Mouse (Mus musculus) MEL (cell line): Measurements from ENCODE around the gene Kcnip2. TPM values are rescaled to one million over a fixed set of nuclear protein-coding genes. Genes with fewer than 3 reads are reported as not detected.
A peak's percentile ranks its signal among the peaks of the same experiment; 100 is the strongest.

Experiments used
- DNase-seq: peaks from one replicate; pipeline ENCODE4 v3.0.0; 2011; ENCODE audit warnings: low read depth, low spot score
- H3K27ac ChIP-seq: 2 replicates; pipeline ENCODE4 v1.5.1; 2012; ENCODE audit warnings: low read depth, mild to moderate bottlenecking, control low read depth, low read length, moderate library complexity; ENCODE audit not compliant: control insufficient read depth
- H3K27me3 ChIP-seq, 2 experiments: fragments of 150-350 bp in 1 of 2; sonication (generic) in 1 of 2; 2 replicates each; pipeline ENCODE4 v1.6.1; 2012; ENCODE audit warnings: low read length in 2 of 2, mild to moderate bottlenecking in 2 of 2, improper control_type of control experiment in 1 of 2, moderate library complexity in 1 of 2; ENCODE audit not compliant: insufficient read depth in 2 of 2, control insufficient read depth in 1 of 2
- H3K36me3 ChIP-seq, 2 experiments: 2 replicates each; pipeline ENCODE4 v1.6.1; 2012 to 2014; ENCODE audit warnings: low read length in 2 of 2, improper control_type of control experiment in 1 of 2, inconsistent platforms in 1 of 2, mild to moderate bottlenecking in 1 of 2; ENCODE audit not compliant: insufficient read depth in 2 of 2, control insufficient read depth in 1 of 2
- H3K4me1 ChIP-seq, 2 experiments: fragments of 150-350 bp in 1 of 2; sonication (generic) in 1 of 2; 2 replicates each; pipeline ENCODE4 v1.6.1; 2012; ENCODE audit warnings: low read length in 2 of 2, improper control_type of control experiment in 1 of 2, mild to moderate bottlenecking in 1 of 2; ENCODE audit not compliant: insufficient read depth in 2 of 2, control insufficient read depth in 1 of 2
- H3K4me3 ChIP-seq, 2 experiments: fragments of 150-350 bp in 1 of 2; sonication (generic) in 1 of 2; 2 replicates each; pipeline ENCODE4 v1.5.1; 2012; ENCODE audit warnings: low read depth in 2 of 2, low read length in 2 of 2, mild to moderate bottlenecking in 2 of 2, moderate library complexity in 2 of 2, control low read depth in 1 of 2, improper control_type of control experiment in 1 of 2; ENCODE audit not compliant: control insufficient read depth in 1 of 2, insufficient read depth in 1 of 2
- H3K79me2 ChIP-seq: 2 replicates; pipeline ENCODE4 v1.6.1; 2012; ENCODE audit warnings: mild to moderate bottlenecking, low read length, moderate library complexity; ENCODE audit not compliant: control insufficient read depth, poor library complexity, insufficient read depth
- H3K9ac ChIP-seq: 2 replicates; pipeline ENCODE4 v1.6.1; 2012; ENCODE audit warnings: low read depth, mild to moderate bottlenecking, control low read depth, low read length, moderate library complexity; ENCODE audit not compliant: control insufficient read depth, poor library complexity, severe bottlenecking
- H3K9me3 ChIP-seq: fragments of 150-350 bp; sonication (generic); replicated peaks from 2 replicates; pipeline ENCODE4 v1.6.1; 2012; ENCODE audit warnings: mild to moderate bottlenecking, low read length, improper control_type of control experiment, moderate library complexity; ENCODE audit not compliant: insufficient read depth
- CHD2 ChIP-seq: IDR thresholded peaks from 2 replicates; pipeline ENCODE4 v1.6.1; 2011; ENCODE audit warnings: low read length, improper control_type of control experiment
- CTCF ChIP-seq, 3 experiments: IDR thresholded peaks in 2 of 3; conservative IDR thresholded peaks in 1 of 3; 2 replicates each; pipeline ENCODE4 v1.5.1; 2011 to 2012; ENCODE audit warnings: low read length in 3 of 3, low read depth in 2 of 3, mild to moderate bottlenecking in 2 of 3, improper control_type of control experiment in 1 of 3, inconsistent platforms in 1 of 3, mixed read lengths in 1 of 3, moderate library complexity in 1 of 3; ENCODE audit not compliant: control insufficient read depth in 1 of 3, insufficient read depth in 1 of 3, poor library complexity in 1 of 3, severe bottlenecking in 1 of 3
- E2F4 ChIP-seq: IDR thresholded peaks from 2 replicates; pipeline ENCODE4 v1.6.1; 2011; ENCODE audit warnings: low read depth, low read length, improper control_type of control experiment, borderline replicate concordance
- ETS1 ChIP-seq: IDR thresholded peaks from 2 replicates; pipeline ENCODE4 v1.6.1; 2012; ENCODE audit warnings: low read depth, mild to moderate bottlenecking, inconsistent platforms, low read length, improper control_type of control experiment, moderate library complexity
- GABPA ChIP-seq: IDR thresholded peaks from 2 replicates; pipeline ENCODE4 v1.6.1; 2012; ENCODE audit warnings: low read depth, mild to moderate bottlenecking, inconsistent platforms, low read length, improper control_type of control experiment, moderate library complexity
- MAX ChIP-seq: IDR thresholded peaks from 2 replicates; pipeline ENCODE4 v1.6.1; 2011; ENCODE audit warnings: low read length, improper control_type of control experiment
- MAZ ChIP-seq: IDR thresholded peaks from 2 replicates; pipeline ENCODE4 v1.6.1; 2012; ENCODE audit warnings: low read depth, mild to moderate bottlenecking, inconsistent platforms, low read length, improper control_type of control experiment
- MXI1 ChIP-seq: IDR thresholded peaks from 2 replicates; pipeline ENCODE4 v1.6.1; 2011; ENCODE audit warnings: mild to moderate bottlenecking, low read depth, low read length, improper control_type of control experiment
- NRF1 ChIP-seq: IDR thresholded peaks from 2 replicates; pipeline ENCODE4 v1.6.1; 2014; ENCODE audit warnings: low read depth, mild to moderate bottlenecking, inconsistent platforms, low read length, improper control_type of control experiment, moderate library complexity; ENCODE audit not compliant: poor library complexity, insufficient read depth, severe bottlenecking
- POLR2AphosphoS5 ChIP-seq: IDR thresholded peaks from 2 replicates; pipeline ENCODE4 v1.6.1; 2012; ENCODE audit warnings: low read depth, borderline replicate concordance, mild to moderate bottlenecking, inconsistent platforms, low read length, moderate library complexity, mixed read lengths
- RAD21 ChIP-seq: IDR thresholded peaks from 2 replicates; pipeline ENCODE4 v1.6.1; 2011; ENCODE audit warnings: mild to moderate bottlenecking, low read depth, low read length, improper control_type of control experiment
- RCOR1 ChIP-seq: IDR thresholded peaks from 2 replicates; pipeline ENCODE4 v1.6.1; 2012; ENCODE audit warnings: low read depth, mild to moderate bottlenecking, inconsistent platforms, low read length, improper control_type of control experiment
- SMC3 ChIP-seq: IDR thresholded peaks from 2 replicates; pipeline ENCODE4 v1.6.1; 2011; ENCODE audit warnings: low read depth, low read length, improper control_type of control experiment
- TBP ChIP-seq: IDR thresholded peaks from 2 replicates; pipeline ENCODE4 v1.8.0; 2011; ENCODE audit warnings: low read depth, low read length, improper control_type of control experiment
- ZC3H11A ChIP-seq: IDR thresholded peaks from 2 replicates; pipeline ENCODE4 v1.6.1; 2012; ENCODE audit warnings: low read depth, mild to moderate bottlenecking, inconsistent platforms, low read length, improper control_type of control experiment
- ZNF384 ChIP-seq: IDR thresholded peaks from 2 replicates; pipeline ENCODE4 v1.6.1; 2012; ENCODE audit warnings: low read depth, mild to moderate bottlenecking, inconsistent platforms, low read length, improper control_type of control experiment
- polyA plus RNA-seq, 2 experiments: library from polyadenylated mRNA; stranded (reverse) in 1 of 2; unstranded in 1 of 2; fragments of >175 nt in 1 of 2; fragments of >200 nt in 1 of 2; gene quantifications; 2 replicates each; pipeline versions ENCODE4 v1.2.1 to v1.2.4; 2012; ENCODE audit warnings: low replicate concordance in 2 of 2, low read depth in 1 of 2; ENCODE audit not compliant: insufficient read length in 2 of 2, insufficient read depth in 1 of 2, missing spikeins in 1 of 2
- total RNA-seq: library from RNA; depleted of rRNA; stranded (reverse); fragments of 300-350 nt; gene quantifications from 2 replicates; pipeline ENCODE4 v1.2.3, GENCODE M21; 2012

The Kcnip2 gene
- total and polyA plus RNA-seq, 3 experiments = 0.14 TPM; not detected in 2

- no peak overlapping the region for H3K4me3 ChIP-seq
- peaks cover 0 to 5% of the 10 kb centered on the region in 2 experiments; a peak in 2 of 4 replicates for H3K4me1 ChIP-seq
- H3K36me3 ChIP-seq = no peaks in the 10 kb centered on the region
- no peaks in the 10 kb centered on the region for H3K79me2 ChIP-seq
- TF ChIP-seq RAD21 = peak; percentile 86
- TF ChIP-seq MAX = no peak
- no peak for TF ChIP-seq E2F4
- no peak for TF ChIP-seq NRF1
- peak; percentile 81 for TF ChIP-seq SMC3
- TF ChIP-seq POLR2AphosphoS5 = no peak
- 0 out of 2 replicates have a peak, but pooled peaks have one; percentile 15 for TF ChIP-seq MAZ
- TF ChIP-seq CTCF (IDR thresholded peaks at IDR 0.05 in 2 of 3, conservative IDR thresholded peaks at IDR 0.05 in 1 of 3; ENCODE audit: control insufficient read depth in 1 of 3, insufficient read depth in 1 of 3, low read depth in 2 of 3, low read length in 3 of 3, poor library complexity in 1 of 3, severe bottlenecking in 1 of 3) = peak; percentile 88 to 97 (median 95)
- no peak for TF ChIP-seq TBP
- no peak for TF ChIP-seq GABPA
- TF ChIP-seq ETS1 = no peak
- peak; percentile 65 for TF ChIP-seq ZC3H11A
- no peak for TF ChIP-seq CHD2
- H3K27me3 ChIP-seq = no peaks in the 10 kb centered on the region
- H3K9ac ChIP-seq = no peak overlapping the region
- peak; percentile 81 for DNase-seq
- H3K27ac ChIP-seq = no peak overlapping the region
- no peaks in the 10 kb centered on the region for H3K9me3 ChIP-seq
These were observed 2.6 kb downstream of the Kcnip2 start for GRCm38 (mm10) chr19:45813263-45813662.

DNA sequence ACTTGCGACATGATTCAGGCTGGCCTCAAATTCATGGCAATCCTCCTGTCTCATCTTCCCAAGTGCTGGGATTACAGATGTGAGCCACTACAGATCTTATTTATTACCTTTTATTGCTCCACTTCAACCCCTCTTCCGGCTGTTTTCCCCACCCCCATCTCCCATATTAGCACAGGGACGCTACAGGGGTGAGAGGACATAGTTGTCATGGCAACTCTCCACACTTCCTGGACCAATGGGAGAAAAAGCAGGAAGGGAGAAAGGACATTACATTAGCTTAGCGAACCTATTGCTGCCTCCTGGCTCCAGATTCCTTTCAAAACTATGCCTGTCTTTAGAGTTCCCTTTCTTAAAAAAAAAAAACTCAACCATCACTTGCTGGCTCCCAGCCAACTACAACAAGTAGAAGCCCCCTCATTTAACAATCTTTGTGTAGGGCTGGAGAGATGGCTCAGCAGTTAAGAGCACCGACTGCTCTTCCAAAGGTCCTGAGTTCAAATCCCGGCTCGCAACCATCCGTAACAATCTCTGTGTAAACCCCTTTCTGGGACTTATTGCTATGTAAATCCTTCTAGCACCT lies 3.1 kb downstream of the Kcnip2 start:
- Histone ChIP-seq H3K4me1 (peaks cover 0 to 5% of the 10 kb centered on the region in 2 experiments; a peak in 2 of 4 replicates), H3K4me3 (peak overlapping the region; percentile 40 to 52), H3K27me3 (no peaks in the 10 kb centered on the region)

More for the DNA sequence above, 3.1 kb downstream of the Kcnip2 start:
- H3K9me3 ChIP-seq = no peaks in the 10 kb centered on the region
- H3K9ac ChIP-seq = no peak overlapping the region
- H3K27ac ChIP-seq = no peak overlapping the region
- H3K36me3 ChIP-seq = no peaks in the 10 kb centered on the region
- TF ChIP-seq TBP = peak; percentile 77
- TF ChIP-seq MXI1 = no peak; the same call in 1 of the 2 replicates
- peak; percentile 57; the same call in 1 of the 2 replicates for TF ChIP-seq ZNF384
- 0 out of 2 replicates have a peak, but pooled peaks have one; percentile 24 for TF ChIP-seq RCOR1
- DNase-seq = no peak
- H3K79me2 ChIP-seq = no peaks in the 10 kb centered on the region
